Mouse (Mus musculus) layer of hippocampus, postnatal 36 days (tissue): ENCODE results near the gene Plcl2. TPM values are rescaled to one million over a fixed set of nuclear protein-coding genes. Genes with fewer than 3 reads are reported as not detected.
"Not testable (repeated sequence)": the region's sequence is repeated elsewhere in the genome, so short reads cannot be mapped to it uniquely, and the experiment has no call there.

Source experiments
- DNase-seq, 2 experiments: peaks; one replicate each; pipeline ENCODE4 v3.0.0; 2022
- total RNA-seq, 2 experiments: library from RNA; stranded (reverse); gene quantifications; 2 replicates each; pipeline ENCODE4 v1.2.3; 2021

The Plcl2 gene
- total RNA-seq, 2 experiments from 2014 or later = 60.0 to 63.7 TPM

DNA sequence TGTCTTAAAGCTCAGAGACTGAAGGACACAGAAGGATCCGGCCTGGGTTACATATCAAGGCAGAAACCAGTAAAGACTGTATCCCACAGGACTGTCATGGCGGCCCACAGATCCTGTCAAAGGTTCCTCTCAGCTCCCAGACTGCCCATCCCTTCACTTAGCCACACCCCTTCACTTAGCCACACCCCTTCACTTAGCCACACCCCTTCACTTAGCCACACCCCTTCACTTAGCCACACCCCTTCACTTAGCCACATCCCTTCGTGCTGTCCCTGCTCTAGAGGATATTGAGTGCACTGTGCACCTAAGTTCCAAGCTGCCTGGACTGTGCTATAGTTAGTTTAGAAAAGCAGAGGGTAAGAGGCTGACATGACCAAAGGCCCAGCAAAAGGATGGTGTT lies 118.5 kb downstream of the Plcl2 start:
- no peak for DNase-seq

GRCm38 (mm10) chr17:50628716-50629115 lies 119.5 kb downstream of the Plcl2 start:
- DNase-seq = no peak

GRCm38 (mm10) chr17:50630992-50631391 lies 121.8 kb downstream of the Plcl2 start:
- not testable (repeated sequence) for DNase-seq

DNA sequence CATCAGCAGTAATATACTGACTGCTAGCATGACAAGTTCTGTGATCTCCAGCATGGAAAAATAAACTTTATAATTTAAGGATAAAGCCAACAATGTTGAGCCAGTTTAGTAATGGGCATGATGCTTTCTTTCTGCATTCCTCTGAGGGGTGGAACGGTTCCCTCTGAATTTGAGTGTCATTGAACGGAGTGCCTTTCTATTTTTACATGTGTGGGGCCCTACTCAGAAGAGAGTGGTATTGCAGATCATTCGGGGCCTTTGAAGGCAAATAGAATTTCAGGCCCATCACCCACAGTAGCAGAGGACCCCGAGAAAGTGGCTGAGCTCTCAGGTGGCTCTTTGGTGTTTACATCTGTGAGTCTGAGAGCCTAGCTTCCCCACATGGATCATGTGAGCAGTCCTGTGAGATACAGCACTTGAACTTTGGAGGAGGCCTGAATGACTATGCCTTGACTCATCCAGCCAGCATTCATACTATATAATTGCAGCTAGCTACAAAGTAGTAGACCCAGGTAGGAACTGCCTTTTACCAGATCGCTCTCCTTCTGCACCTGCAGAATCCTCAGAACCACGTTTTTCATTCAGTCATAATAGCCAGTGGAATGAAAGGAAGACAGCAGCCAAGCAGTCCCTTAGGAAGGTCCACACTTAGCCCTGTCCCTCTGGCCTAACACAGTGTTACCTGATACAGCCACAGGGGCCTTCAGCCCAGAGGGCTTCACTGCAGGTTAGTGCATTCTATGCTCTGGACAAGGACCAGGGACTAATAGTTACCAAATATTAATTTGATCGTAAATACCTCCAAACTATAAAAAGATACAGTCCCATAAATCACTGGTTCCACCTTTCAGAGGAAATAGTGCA lies 125.0 kb downstream of the Plcl2 start:
- no peak for DNase-seq

DNA sequence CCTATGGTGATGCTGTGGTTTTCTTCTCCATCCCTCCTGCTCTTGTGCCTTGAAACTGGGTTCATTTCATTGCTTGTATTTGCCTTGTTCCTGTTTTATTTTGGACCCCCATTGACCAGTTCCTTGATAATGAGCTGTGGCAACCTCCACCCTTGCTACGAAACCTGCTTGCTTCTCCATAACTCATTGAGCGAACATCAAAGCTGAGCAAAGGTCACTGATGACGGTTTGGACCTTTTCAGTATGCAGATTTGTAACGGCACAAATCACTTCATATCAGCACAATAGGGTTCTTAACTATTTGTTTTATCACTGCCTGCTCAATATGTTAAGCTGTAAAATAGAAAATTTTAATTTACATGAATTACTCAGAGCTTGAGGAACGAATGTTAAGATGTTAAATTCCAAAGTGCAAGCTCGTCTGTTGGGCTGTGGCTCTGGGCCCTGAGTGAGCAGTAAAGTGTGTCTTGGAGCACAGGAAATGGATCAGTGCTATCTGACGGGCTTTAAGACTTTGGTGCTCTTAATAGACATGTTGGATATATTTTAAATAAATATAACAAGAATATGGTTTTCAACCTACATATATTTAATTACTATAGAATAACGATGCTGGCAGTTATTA lies 126.9 kb downstream of the Plcl2 start:
- DNase-seq = no peak

DNA sequence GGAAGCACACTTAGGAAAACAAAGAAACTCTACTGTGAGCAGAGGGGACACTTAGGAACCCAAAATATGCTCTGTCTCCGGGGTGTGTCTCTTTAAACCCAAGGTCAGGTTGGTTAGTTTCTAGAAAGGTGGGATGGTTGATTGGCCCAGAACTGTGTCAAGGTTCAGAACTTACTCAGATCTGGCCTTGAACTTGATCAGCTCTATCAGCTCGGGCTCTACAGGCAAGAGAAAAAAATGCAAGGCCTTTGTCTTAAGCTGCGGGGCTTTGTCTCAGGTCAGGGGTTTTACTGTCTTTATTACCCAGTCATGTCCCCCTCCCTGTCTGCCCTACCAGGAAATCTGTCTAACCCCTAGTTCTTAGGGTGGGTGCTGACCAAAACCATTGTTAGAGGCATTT lies 129.6 kb downstream of the Plcl2 start:
- no peak for DNase-seq

- DNase-seq = no peak
Measured at GRCm38 (mm10) chr17:50641076-50641610, 131.9 kb downstream of the Plcl2 start.

DNA sequence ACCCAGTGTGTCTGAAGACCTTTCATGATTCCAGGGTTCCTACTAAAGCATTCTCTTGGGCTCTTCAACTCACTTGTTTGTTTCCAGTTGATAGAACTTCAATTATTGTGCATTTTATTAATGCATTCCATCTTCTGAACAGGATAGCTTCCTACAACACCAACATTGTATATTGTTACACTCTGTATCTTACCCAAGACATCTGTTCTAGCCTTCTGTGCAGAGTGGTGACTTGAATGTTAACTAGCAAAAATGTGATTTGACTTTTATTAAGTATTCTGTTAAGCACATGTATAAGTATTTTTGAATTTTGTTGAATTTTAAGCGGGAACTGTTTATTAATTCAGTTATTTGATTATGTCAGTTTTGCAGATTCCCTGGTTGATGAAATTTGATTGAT lies 132.7 kb downstream of the Plcl2 start:
- DNase-seq = no peak

DNA sequence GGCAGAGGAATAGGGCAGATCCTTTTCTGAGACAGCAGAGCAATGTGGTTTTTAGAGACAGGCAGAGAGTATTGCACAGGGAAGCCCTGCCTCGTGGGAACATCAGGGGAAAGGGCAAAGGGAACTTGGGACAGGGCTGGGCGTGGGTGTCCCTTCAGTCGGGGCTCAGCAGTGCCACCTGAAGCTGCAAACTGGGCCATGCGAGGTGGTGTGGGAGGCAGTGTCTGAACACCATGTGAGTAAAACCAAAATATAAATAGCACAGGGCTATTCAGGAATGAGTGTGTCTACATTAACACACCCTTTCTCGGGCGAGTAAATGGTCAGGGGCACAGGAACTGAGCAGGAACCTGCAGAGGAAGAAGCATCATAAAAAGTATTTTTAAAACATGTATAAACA lies 134.2 kb downstream of the Plcl2 start:
- no peak for DNase-seq

GRCm38 (mm10) chr17:50643989-50644388 lies 134.8 kb downstream of the Plcl2 start:
- no peak for DNase-seq

DNA sequence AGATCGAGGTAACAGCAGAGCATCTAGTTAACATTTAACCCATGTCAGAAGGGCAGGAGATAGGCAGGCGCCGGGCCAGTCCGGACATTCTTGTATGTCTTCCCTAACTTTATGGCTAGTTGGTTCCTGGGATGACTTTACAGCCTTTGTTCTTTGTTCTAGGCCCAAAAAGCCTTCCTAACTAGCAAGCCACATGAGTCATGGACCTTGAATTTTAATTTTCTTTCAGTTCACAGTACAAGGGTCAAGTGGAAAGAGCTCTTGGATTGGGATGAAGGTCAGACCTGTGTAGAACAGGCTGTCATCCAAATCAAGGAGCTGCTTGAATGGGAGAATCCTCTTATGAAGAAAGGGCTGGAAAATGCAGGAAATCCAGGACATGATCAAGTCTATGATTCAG lies 138.9 kb downstream of the Plcl2 start:
- DNase-seq = not testable (repeated sequence)

- DNase-seq = no peak
Measured at GRCm38 (mm10) chr17:50648757-50649419, 139.7 kb downstream of the Plcl2 start.

DNA sequence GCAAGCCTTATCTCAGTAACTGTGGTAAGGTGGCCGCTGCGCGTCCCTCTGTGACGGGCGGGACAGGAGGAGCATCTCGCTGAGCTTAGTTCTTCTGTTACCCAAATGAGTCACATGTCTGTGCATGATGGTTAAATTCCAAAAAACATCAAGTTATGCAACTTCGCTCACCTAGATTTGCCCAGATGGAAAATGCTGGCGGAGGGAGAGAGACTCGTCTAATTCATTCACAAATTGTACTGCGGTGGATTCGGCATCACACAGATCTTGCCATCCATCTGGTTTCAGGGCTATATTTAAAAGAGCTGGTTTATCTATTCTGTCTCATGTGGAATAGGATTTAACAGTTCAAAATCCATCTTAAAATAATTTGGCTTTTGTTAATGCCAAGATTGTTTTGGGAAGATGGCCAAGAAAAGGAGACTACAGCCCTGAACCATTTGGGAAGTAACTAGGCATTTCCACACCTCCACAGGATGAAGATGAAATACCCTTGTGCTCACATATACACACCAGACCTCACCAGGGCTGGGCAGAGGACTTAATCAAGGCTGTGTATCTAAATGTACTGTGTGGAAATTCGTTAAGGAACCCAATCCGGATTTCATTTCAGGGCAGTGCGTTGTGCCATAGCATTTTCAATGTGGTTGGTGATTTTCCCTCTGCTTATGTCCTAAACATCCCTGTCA lies 141.5 kb downstream of the Plcl2 start:
- peak; percentile 59 to 78 for DNase-seq

- no peak for DNase-seq
Measured at GRCm38 (mm10) chr17:50654741-50655415, 145.7 kb downstream of the Plcl2 start.

DNA sequence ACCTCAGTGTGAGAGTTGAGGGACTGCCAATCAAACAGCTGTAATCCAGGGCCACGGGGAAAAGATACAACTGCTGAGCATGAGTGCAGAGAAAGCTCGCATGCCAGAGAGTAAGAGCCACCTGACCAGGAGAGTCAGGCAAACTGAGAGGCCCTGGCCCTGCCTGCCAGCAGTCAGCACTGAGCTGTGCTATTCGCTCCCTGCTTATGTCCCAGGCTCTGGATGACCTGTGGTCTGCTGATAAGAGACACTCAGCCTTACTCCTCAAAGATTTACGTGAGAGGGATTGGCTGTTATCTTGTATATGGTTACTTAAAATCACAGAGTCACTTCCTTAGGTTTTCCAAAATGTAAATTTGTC lies 146.2 kb downstream of the Plcl2 start:
- DNase-seq = no peak

GRCm38 (mm10) chr17:50657321-50657720 lies 148.1 kb downstream of the Plcl2 start:
- no peak for DNase-seq

GRCm38 (mm10) chr17:50658901-50659300 lies 149.7 kb downstream of the Plcl2 start:
- no peak for DNase-seq

GRCm38 (mm10) chr17:50667596-50667995 lies 158.4 kb downstream of the Plcl2 start:
- DNase-seq = no peak

DNA sequence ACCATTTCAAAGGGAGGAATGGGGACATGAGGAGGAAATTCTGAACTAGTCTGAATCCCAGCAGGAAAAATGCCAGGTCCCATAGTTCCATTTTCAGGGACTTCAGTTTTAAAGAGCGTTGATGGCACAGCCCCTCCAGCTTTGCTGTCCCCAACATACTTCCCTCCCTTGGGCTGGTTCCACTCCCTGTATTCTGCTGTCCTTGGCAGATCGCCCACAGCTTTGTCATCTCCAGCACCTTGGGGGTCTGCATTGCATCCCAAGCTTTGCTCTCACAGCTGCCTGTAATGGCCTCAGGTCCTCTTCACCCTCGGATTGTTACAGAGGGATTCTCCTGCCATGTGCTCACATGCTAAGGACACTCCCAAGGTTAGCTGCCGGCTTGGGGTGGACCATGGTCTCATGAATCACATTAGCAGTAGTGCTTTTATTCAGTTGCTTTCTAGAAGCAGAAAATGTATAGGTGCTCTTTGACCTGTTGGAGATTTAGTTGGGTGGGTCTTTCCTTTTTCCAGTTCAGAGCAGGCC lies 159.5 kb downstream of the Plcl2 start:
- DNase-seq = no peak

DNA sequence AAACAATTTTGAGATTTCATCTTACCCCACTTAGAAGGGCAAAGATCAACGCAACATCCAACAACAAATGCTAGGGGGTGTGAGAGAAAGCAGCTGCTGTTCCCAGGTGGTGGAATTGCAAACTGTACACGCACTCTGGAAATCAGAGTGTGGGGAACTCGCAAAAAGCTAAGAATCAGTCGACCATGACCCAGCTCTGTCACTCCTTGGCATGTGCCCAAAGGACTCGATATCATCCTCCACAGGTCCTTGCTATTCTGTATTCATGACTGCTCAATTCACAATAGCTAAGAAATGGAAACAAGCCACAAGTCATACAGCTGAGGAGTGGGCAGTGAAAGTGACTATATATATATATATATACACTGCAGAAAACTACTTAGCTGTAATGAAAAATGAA lies 162.2 kb downstream of the Plcl2 start:
- no peak for DNase-seq

- peak; percentile 18 to 19 for DNase-seq
Measured at GRCm38 (mm10) chr17:50674580-50674979, 165.4 kb downstream of the Plcl2 start.

DNA sequence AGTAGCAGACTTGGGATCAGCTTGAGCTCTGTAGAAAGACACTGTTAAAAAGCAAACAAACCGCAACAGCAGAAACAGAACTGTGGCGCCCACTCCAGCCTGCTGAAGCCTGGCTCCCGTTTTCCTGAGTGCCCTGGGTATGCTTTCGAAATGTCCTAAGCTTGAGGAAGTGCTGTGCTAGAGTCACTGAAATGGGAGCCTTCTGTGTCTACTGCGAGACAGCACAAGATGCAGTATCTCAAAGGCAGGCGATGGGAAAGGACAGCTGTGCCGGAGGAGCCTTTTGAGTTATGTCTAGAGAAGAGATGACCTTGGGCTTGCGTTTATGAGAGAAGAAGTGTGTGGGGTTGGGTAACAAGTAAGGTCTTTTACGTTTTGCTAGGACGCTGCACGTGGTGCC lies 166.0 kb downstream of the Plcl2 start:
- DNase-seq = no peak
